In the genomic region with DNA sequence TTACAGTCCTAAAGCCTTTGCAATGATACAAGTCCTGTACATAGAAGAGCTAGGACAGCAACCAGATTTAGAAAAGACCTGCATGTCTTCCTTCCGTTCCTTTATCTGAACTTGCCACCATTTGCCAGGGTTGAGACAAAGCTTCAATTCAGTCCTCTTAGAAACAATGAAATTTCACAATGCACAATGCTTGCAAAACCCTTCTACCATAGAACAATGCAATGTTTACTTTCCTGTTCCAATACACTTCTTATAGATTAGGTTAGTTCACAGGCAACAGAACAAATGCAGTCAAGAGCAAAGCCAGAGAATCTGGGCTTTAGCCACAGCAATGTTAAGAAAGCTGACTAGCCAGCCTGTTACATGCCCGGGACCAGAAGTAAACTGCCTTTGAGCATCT, we compare ENCODE assay signal across 25 mouse cellular contexts. TPM values are rescaled to one million over a fixed set of nuclear protein-coding genes. Genes with fewer than 3 reads are reported as not detected.
DNase-seq lines count a peak whose midpoint lies in the region; ATAC-seq lines count a peak whose summit lies in the region.
"Had no signal": no experiment of that assay in that cellular context is flagged by ENCODE, and none has a peak within 500 bp of the region (broad histone marks: within the 10 kb centered on the region; RNA-seq: fewer than 3 reads in every experiment).

No protein-coding gene starts in this region.

- 87% methylated on average over 2 of the region's 2 CpGs for WGBS in midbrain, embryonic 13.5 days

- H3K9ac ChIP-seq in midbrain, embryonic 13.5 days (replicated peaks) = no peak overlapping the region
- H3K9ac ChIP-seq: embryonic facial prominence, embryonic 13.5 days; embryonic facial prominence, embryonic 15.5 days; forebrain, embryonic 13.5 days; forebrain, embryonic 15.5 days; forebrain, postnatal 0 days had no signal

- H3K27ac ChIP-seq in midbrain, embryonic 13.5 days = no peak overlapping the region
- H3K27ac ChIP-seq: embryonic facial prominence, embryonic 13.5 days; embryonic facial prominence, embryonic 15.5 days; forebrain, embryonic 13.5 days; forebrain, embryonic 15.5 days had no signal

- H3K27me3 ChIP-seq in midbrain, embryonic 13.5 days = no peaks in the 10 kb centered on the region
- H3K27me3 ChIP-seq: embryonic facial prominence, embryonic 13.5 days; embryonic facial prominence, embryonic 15.5 days; forebrain, embryonic 13.5 days; forebrain, embryonic 15.5 days had no signal

- no peaks in the 10 kb centered on the region for H3K9me3 ChIP-seq in midbrain, embryonic 13.5 days
- H3K9me3 ChIP-seq: embryonic facial prominence, embryonic 13.5 days; embryonic facial prominence, embryonic 15.5 days; forebrain, embryonic 13.5 days; forebrain, embryonic 15.5 days had no signal

- no peak overlapping the region for H3K4me3 ChIP-seq in midbrain, embryonic 13.5 days (replicated peaks)
- H3K4me3 ChIP-seq: embryonic facial prominence, embryonic 13.5 days; embryonic facial prominence, embryonic 15.5 days; erythroblast, embryonic 14.5 days; forebrain, embryonic 13.5 days; forebrain, embryonic 15.5 days had no signal

- H3K4me1 ChIP-seq in midbrain, embryonic 13.5 days (replicated peaks) = no peaks in the 10 kb centered on the region
- H3K4me1 ChIP-seq: embryonic facial prominence, embryonic 13.5 days; embryonic facial prominence, embryonic 15.5 days; forebrain, embryonic 13.5 days; forebrain, embryonic 15.5 days had no signal

- peak; percentile 12 for DNase-seq in lung, postnatal 25 days (ENCODE audit: low spot score)
- DNase-seq in lung, postnatal 10 days = no peak
- peak; percentile 90 for DNase-seq in fat pad, adult 2 months (ENCODE audit: extremely low read depth, low read depth, low spot score)
- peak; percentile 90 for DNase-seq in gonadal fat pad, adult 2 months (ENCODE audit: low read depth)
- DNase-seq: adrenal gland, adult 2 months; adrenal gland, postnatal 10 days; adrenal gland, postnatal 25 days; cerebellum, adult 11 months; cerebellum, adult 18-20 months; cerebellum, adult 8-10 months; cerebellum, adult 9-11 months; cerebellum, postnatal 14 days; cerebellum, postnatal 36 days; embryo, embryonic 11 days; forebrain, postnatal 0 days had no signal

- no peaks in the 10 kb centered on the region for H3K36me3 ChIP-seq in midbrain, embryonic 13.5 days
- H3K36me3 ChIP-seq: embryonic facial prominence, embryonic 13.5 days; embryonic facial prominence, embryonic 15.5 days; forebrain, embryonic 15.5 days had no signal

- ATAC-seq in midbrain, embryonic 13.5 days = no peak
- ATAC-seq: forebrain, embryonic 13.5 days; forebrain, embryonic 15.5 days; forebrain, postnatal 0 days had no signal

- H3K4me2 ChIP-seq in midbrain, embryonic 13.5 days (replicated peaks) = no peak overlapping the region
- H3K4me2 ChIP-seq: embryonic facial prominence, embryonic 13.5 days; embryonic facial prominence, embryonic 15.5 days; forebrain, embryonic 13.5 days; forebrain, embryonic 15.5 days had no signal

RNA-seq across cellular contexts. Expression of a gene that starts 9.0 kb away (rescaled TPM):
- polyA plus RNA-seq in gonadal fat pad, adult 2 months (2012; rRNA removed) = 17.4 and 25.3 TPM in 2 replicates
- not detected in 2 replicates for polyA plus RNA-seq in midbrain, embryonic 13.5 days (2015; fragmentation: Nextera tagmentation; extraction: Ambion mirVana)
- polyA plus RNA-seq: adrenal gland, adult 2 months; brain, embryonic 14.5 days; C2C12; embryonic facial prominence, embryonic 11.5 days; embryonic facial prominence, embryonic 13.5 days; embryonic facial prominence, embryonic 15.5 days; erythroblast, embryonic 14.5 days; forebrain, embryonic 11.5 days; forebrain, embryonic 13.5 days; forebrain, embryonic 15.5 days; forebrain, postnatal 0 days had no signal

RNA-seq across cellular contexts. Expression of a gene that starts 29.4 kb away (rescaled TPM):
- polyA plus RNA-seq in gonadal fat pad, adult 2 months (2012; rRNA removed) = 6.0 and 7.9 TPM in 2 replicates
- 14.6 and 15.8 TPM in 2 replicates for polyA plus RNA-seq in midbrain, embryonic 13.5 days (2015; fragmentation: Nextera tagmentation; extraction: Ambion mirVana)

Comparison
In these comparisons a context has a peak if more than half of its experiments do, and no peak if none do; other contexts are left out.
1. RNA of a gene that starts 9.0 kb away (polyA plus RNA-seq): 17.4 to 25.3 TPM in gonadal fat pad, adult 2 months; not detected in midbrain, embryonic 13.5 days; every median in the first group is over 10 times any median in the second.